Mouse (Mus musculus): ENCODE measurements around the gene Spty2d1. TPM values are rescaled to one million over a fixed set of nuclear protein-coding genes. Genes with fewer than 3 reads are reported as not detected.
"Not testable (repeated sequence)": the region's sequence is repeated elsewhere in the genome, so short reads cannot be mapped to it uniquely, and the experiment has no call there.

Gene Spty2d1
- polyA plus RNA-seq, 1 experiment from 2014 or later, result 18.0 TPM

DNA sequence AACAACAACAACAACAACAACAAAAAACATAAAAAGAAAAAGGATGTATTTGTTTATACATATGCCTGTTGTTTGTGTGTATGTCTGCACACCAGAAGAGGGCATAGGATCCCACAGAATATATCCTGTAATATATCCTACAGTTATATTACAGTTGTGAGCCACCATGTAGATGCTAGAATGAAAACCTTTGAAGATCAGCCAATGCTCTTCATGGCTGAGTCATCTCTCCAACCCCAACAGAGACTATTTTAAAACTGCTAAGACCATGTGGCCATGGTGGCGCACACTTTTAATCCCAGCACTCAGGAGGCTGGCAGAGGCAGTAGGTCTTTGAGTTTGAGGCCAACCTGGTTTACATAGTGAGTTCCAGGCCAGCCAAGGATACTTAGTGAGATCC lies 19.3 kb upstream of the Spty2d1 start:
- Histone ChIP-seq H3K4me3 (ENCODE audit: low read depth, low read length) (no peak overlapping the region), H3K4me1 (ENCODE audit: control insufficient read depth, insufficient read depth, low read length) (no peaks in the 10 kb centered on the region), H3K4me2 (replicated peaks; ENCODE audit: low read depth, low read length) (no peak overlapping the region), H3K9ac (replicated peaks; ENCODE audit: low read depth, low read length) (no peak overlapping the region), H3K27me3 (ENCODE audit: control insufficient read depth, insufficient read depth, low read length) (no peaks in the 10 kb centered on the region), H3K36me3 (ENCODE audit: control insufficient read depth, insufficient read depth, low read length) (no peaks in the 10 kb centered on the region), H3K9me3 (ENCODE audit: control insufficient read depth, low read depth, low read length) (no peaks in the 10 kb centered on the region), H3K27ac (ENCODE audit: low read length) (no peak overlapping the region)
- 91% methylated on average over 1 of the region's 1 CpGs for WGBS
- no peak for ATAC-seq (ENCODE audit: insufficient number of reproducible peaks, insufficient read depth, low FRiP score, low read depth)

DNA sequence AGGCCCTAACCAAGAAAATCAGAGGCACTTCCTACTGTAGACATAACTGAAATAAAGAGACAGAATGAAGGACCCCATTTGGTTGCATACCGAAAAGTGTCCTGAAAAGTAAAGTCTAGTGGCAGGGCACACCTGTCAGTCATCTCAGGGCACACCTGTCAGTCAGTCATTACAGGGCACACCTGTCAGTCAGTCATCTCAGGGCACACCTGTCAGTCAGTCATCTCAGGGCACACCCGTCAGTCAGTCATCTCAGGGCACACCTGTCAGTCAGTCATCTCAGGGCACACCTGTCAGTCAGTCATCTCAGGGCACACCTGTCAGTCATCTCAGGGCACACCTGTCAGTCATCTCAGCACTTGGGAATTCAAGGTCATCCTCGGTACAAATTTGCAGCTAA lies 18.7 kb upstream of the Spty2d1 start:
- not testable (repeated sequence) for H3K36me3 ChIP-seq (ENCODE audit: control insufficient read depth, insufficient read depth, low read length); H3K4me3 ChIP-seq (ENCODE audit: low read depth, low read length); H3K4me2 ChIP-seq (replicated peaks; ENCODE audit: low read depth, low read length); H3K4me1 ChIP-seq (ENCODE audit: control insufficient read depth, insufficient read depth, low read length); H3K9me3 ChIP-seq (ENCODE audit: control insufficient read depth, low read depth, low read length); H3K27me3 ChIP-seq (ENCODE audit: control insufficient read depth, insufficient read depth, low read length); ATAC-seq (ENCODE audit: insufficient number of reproducible peaks, insufficient read depth, low FRiP score, low read depth); H3K9ac ChIP-seq (replicated peaks; ENCODE audit: low read depth, low read length); H3K27ac ChIP-seq (ENCODE audit: low read length)
- WGBS, result 83% methylated on average over 3 of the region's 3 CpGs

DNA sequence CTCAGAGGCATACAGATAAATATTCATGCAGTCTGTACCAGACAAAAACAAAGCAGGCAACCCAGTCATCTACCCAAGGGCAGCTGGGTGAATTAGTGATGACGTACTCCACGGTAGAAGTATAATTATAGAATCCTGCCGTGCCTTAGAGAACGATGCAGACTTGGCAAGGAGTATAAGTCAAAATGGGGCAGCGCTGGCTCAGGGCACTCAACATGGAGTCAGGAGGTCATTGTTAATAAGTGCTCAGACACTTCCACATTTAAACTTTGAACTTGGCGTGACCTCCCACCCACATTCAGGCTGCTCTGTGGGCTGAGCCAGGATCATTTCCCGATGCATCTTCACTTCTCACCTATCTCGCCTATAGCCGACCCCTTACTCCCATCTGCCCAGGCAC lies 17.2 kb upstream of the Spty2d1 start:
- H3K4me3 ChIP-seq (ENCODE audit: low read depth, low read length), result no peak overlapping the region
- no peaks in the 10 kb centered on the region for H3K36me3 ChIP-seq (ENCODE audit: control insufficient read depth, insufficient read depth, low read length)
- 75% methylated on average over 9 of the region's 9 CpGs for whole genome bisulfite sequencing
- no peak for ATAC-seq (ENCODE audit: insufficient number of reproducible peaks, insufficient read depth, low FRiP score, low read depth)
- no peak overlapping the region for H3K9ac ChIP-seq (replicated peaks; ENCODE audit: low read depth, low read length)
- H3K4me1 ChIP-seq (ENCODE audit: control insufficient read depth, insufficient read depth, low read length), result 0 out of 2 replicates have a peak, but pooled peaks cover 3% of the 10 kb centered on the region
- H3K9me3 ChIP-seq (ENCODE audit: control insufficient read depth, low read depth, low read length), result no peaks in the 10 kb centered on the region
- H3K27ac ChIP-seq (ENCODE audit: low read length), result no peak overlapping the region
- no peaks in the 10 kb centered on the region for H3K27me3 ChIP-seq (ENCODE audit: control insufficient read depth, insufficient read depth, low read length)
- H3K4me2 ChIP-seq (replicated peaks; ENCODE audit: low read depth, low read length), result no peak overlapping the region

DNA sequence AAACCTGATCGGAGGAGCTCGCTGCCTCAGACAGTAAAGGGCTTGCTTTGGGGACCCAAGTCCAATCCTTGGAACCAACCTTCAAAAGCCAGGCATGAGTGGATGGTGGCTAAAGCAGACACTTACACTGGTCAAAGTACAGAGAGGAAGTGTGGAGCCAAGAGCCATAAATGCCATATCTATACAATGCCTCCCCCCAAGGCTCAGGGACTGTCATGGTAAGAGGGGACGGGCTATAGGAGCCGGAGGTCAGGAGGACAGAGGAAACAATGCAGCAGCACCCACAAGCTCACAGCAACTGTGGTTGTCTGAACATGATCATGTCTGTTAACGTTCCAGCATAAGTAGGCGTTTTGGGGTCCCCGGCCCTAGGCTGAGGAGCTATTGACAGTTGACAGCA lies 16.2 kb upstream of the Spty2d1 start:
- Histone ChIP-seq H3K9ac (replicated peaks; ENCODE audit: low read depth, low read length) (no peak overlapping the region), H3K27ac (ENCODE audit: low read length) (no peak overlapping the region), H3K27me3 (ENCODE audit: control insufficient read depth, insufficient read depth, low read length) (no peaks in the 10 kb centered on the region), H3K4me3 (ENCODE audit: low read depth, low read length) (no peak overlapping the region), H3K4me2 (replicated peaks; ENCODE audit: low read depth, low read length) (no peak overlapping the region), H3K9me3 (ENCODE audit: control insufficient read depth, low read depth, low read length) (no peaks in the 10 kb centered on the region), H3K36me3 (ENCODE audit: control insufficient read depth, insufficient read depth, low read length) (no peaks in the 10 kb centered on the region), H3K4me1 (ENCODE audit: control insufficient read depth, insufficient read depth, low read length) (0 out of 2 replicates have a peak, but pooled peaks cover 3% of the 10 kb centered on the region)
- WGBS, result 86% methylated on average over 7 of the region's 7 CpGs
- ATAC-seq (ENCODE audit: insufficient number of reproducible peaks, insufficient read depth, low FRiP score, low read depth), result no peak

DNA sequence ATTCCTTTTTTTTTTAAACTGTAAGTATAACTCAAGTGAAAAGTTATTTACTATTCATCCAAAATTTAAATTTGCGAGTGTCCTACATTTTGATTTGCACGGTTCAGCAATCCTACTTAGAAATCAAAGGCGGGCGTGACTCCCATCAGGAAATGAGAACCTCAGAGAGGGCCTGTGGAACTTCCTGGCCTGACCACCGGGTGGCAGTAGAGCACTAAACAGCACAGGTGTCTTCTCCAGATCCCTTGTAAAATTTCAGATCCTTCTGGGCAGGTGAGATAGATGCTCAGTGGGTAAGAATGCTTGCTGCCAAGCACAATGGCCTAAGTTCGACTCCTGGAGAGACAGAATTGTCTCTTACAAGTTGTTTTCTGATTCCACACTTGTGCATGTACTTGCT lies 15.3 kb upstream of the Spty2d1 start:
- Histone ChIP-seq H3K4me1 (ENCODE audit: control insufficient read depth, insufficient read depth, low read length) (0 out of 2 replicates have a peak, but pooled peaks cover 3% of the 10 kb centered on the region), H3K4me3 (ENCODE audit: low read depth, low read length) (no peak overlapping the region), H3K27ac (ENCODE audit: low read length) (no peak overlapping the region), H3K27me3 (ENCODE audit: control insufficient read depth, insufficient read depth, low read length) (no peaks in the 10 kb centered on the region), H3K9ac (replicated peaks; ENCODE audit: low read depth, low read length) (no peak overlapping the region), H3K9me3 (ENCODE audit: control insufficient read depth, low read depth, low read length) (no peaks in the 10 kb centered on the region), H3K4me2 (replicated peaks; ENCODE audit: low read depth, low read length) (no peak overlapping the region), H3K36me3 (ENCODE audit: control insufficient read depth, insufficient read depth, low read length) (no peaks in the 10 kb centered on the region)
- 0 out of 2 replicates have a peak, but pooled peaks have one; percentile 15 for ATAC-seq (ENCODE audit: insufficient number of reproducible peaks, insufficient read depth, low FRiP score, low read depth)
- 16% methylated on average over 6 of the region's 6 CpGs for WGBS

DNA sequence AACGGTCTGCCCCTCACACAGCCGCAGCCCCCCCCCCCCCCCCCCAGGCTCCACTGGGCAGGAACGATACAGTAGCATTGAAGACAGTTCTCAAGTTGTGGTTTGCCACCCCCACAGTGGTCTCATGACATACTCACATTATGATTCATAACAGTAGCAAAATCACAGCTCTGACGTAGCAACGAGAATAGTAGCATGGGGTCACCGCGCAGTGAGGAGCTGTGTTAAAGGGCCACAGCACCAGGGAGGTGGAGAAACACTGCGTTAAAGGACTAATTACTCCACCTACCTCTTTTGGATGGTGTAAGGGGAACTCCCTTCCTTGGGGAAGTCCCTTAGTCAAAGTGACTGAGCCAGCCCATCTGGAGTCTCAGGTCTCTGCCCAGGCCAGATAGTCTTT lies 14.3 kb upstream of the Spty2d1 start:
- 65% methylated on average over 8 of the region's 8 CpGs for WGBS
- Histone ChIP-seq H3K4me2 (replicated peaks; ENCODE audit: low read depth, low read length) (no peak overlapping the region), H3K4me3 (ENCODE audit: low read depth, low read length) (no peak overlapping the region), H3K9me3 (ENCODE audit: control insufficient read depth, low read depth, low read length) (no peaks in the 10 kb centered on the region), H3K27me3 (ENCODE audit: control insufficient read depth, insufficient read depth, low read length) (no peaks in the 10 kb centered on the region), H3K9ac (replicated peaks; ENCODE audit: low read depth, low read length) (no peak overlapping the region), H3K36me3 (ENCODE audit: control insufficient read depth, insufficient read depth, low read length) (no peaks in the 10 kb centered on the region), H3K27ac (ENCODE audit: low read length) (no peak overlapping the region), H3K4me1 (ENCODE audit: control insufficient read depth, insufficient read depth, low read length) (0 out of 2 replicates have a peak, but pooled peaks cover 3% of the 10 kb centered on the region)
- ATAC-seq (ENCODE audit: insufficient number of reproducible peaks, insufficient read depth, low FRiP score, low read depth), result no peak

DNA sequence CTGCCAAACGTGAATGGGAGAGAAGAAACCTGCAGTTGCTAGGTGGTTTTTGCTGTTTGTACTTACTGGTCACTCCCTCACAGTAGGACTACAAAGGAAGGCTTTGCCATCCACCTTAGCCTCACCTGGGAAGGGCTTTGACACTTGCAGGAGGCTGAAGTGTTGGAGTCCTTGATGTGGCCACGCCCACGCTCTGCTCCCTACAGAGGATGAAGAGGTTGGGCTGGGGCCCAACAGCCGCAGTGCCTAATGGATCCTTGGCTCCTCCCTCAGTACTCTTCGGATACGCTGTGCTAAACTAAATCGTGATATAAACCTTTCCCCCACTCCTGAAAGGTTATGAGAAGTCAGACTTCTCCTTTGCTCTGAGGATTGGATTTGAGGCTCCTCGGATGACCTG lies 12.7 kb upstream of the Spty2d1 start:
- Histone ChIP-seq H3K9me3 (ENCODE audit: control insufficient read depth, low read depth, low read length) (no peaks in the 10 kb centered on the region), H3K4me2 (replicated peaks; ENCODE audit: low read depth, low read length) (peak overlapping the region; percentile 13), H3K27me3 (ENCODE audit: control insufficient read depth, insufficient read depth, low read length) (no peaks in the 10 kb centered on the region), H3K27ac (ENCODE audit: low read length) (no peak overlapping the region), H3K36me3 (ENCODE audit: control insufficient read depth, insufficient read depth, low read length) (no peaks in the 10 kb centered on the region), H3K4me3 (ENCODE audit: low read depth, low read length) (no peak overlapping the region), H3K9ac (replicated peaks; ENCODE audit: low read depth, low read length) (no peak overlapping the region), H3K4me1 (ENCODE audit: control insufficient read depth, insufficient read depth, low read length) (0 out of 2 replicates have a peak, but pooled peaks cover 3% of the 10 kb centered on the region)
- no peak for ATAC-seq (ENCODE audit: insufficient number of reproducible peaks, insufficient read depth, low FRiP score, low read depth)
- WGBS, result 10% methylated on average over 8 of the region's 8 CpGs

DNA sequence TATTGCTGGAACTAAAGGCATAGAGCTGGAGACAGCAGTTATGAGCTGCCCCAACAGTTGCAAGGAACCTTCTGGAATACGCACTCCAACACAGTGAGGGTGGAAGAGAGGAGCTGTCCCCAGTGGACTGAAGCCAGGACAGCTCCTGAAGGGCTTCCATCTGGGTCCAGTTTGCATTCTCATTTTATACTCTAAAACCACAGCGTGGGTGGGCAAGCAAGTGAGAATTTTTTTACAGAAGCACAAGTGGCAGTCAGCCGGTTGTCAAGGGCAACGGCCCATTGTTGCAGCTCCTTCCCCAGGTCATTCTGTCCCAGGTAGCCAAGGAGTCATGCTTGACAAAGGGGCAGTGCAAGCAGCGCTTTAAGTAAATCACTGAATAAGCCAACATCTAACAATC lies 11.4 kb upstream of the Spty2d1 start:
- Histone ChIP-seq H3K9me3 (ENCODE audit: control insufficient read depth, low read depth, low read length) (no peaks in the 10 kb centered on the region), H3K4me2 (replicated peaks; ENCODE audit: low read depth, low read length) (no peak overlapping the region), H3K36me3 (ENCODE audit: control insufficient read depth, insufficient read depth, low read length) (no peaks in the 10 kb centered on the region), H3K4me3 (ENCODE audit: low read depth, low read length) (no peak overlapping the region), H3K27ac (ENCODE audit: low read length) (no peak overlapping the region), H3K4me1 (ENCODE audit: control insufficient read depth, insufficient read depth, low read length) (peaks cover 12% of the 10 kb centered on the region; the same call in 1 of the 2 replicates), H3K9ac (replicated peaks; ENCODE audit: low read depth, low read length) (no peak overlapping the region), H3K27me3 (ENCODE audit: control insufficient read depth, insufficient read depth, low read length) (no peaks in the 10 kb centered on the region)
- no peak for ATAC-seq (ENCODE audit: insufficient number of reproducible peaks, insufficient read depth, low FRiP score, low read depth)
- 56% methylated on average over 5 of the region's 5 CpGs for WGBS

DNA sequence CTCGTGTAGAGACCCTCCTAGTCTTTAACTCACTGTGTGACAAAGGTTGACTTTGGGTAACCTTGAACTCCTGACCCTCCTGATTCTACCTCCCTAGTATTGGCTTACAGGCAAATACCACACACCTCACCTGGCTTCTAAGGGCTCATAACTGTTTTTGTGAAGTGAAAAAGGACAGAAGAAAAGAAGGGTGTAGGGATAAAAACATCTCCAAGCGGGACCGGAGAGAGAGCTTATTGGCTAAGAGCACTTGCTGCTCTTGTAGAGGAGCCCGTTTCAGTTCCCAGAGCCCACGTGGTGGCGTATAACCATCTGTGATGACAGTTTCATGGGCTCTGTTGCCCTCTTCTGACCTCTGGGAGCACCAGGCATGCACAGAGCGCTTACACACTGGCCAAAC lies 8.9 kb upstream of the Spty2d1 start:
- WGBS, result 71% methylated on average over 7 of the region's 7 CpGs
- no peaks in the 10 kb centered on the region for H3K27me3 ChIP-seq (ENCODE audit: control insufficient read depth, insufficient read depth, low read length)

More for the DNA sequence above, 8.9 kb upstream of the Spty2d1 start:
- Histone ChIP-seq H3K9ac (replicated peaks; ENCODE audit: low read depth, low read length) (no peak overlapping the region), H3K4me2 (replicated peaks; ENCODE audit: low read depth, low read length) (no peak overlapping the region), H3K27ac (ENCODE audit: low read length) (no peak overlapping the region), H3K4me1 (ENCODE audit: control insufficient read depth, insufficient read depth, low read length) (peaks cover 12% of the 10 kb centered on the region; the same call in 1 of the 2 replicates), H3K36me3 (ENCODE audit: control insufficient read depth, insufficient read depth, low read length) (no peaks in the 10 kb centered on the region), H3K4me3 (ENCODE audit: low read depth, low read length) (no peak overlapping the region), H3K9me3 (ENCODE audit: control insufficient read depth, low read depth, low read length) (no peaks in the 10 kb centered on the region)
- ATAC-seq (ENCODE audit: insufficient number of reproducible peaks, insufficient read depth, low FRiP score, low read depth), result no peak

Data from stomach, embryonic 14.5 days (tissue).